Mouse (Mus musculus): ENCODE data around the gene Ralgapa2. TPM values are rescaled to one million over a fixed set of nuclear protein-coding genes. Genes with fewer than 3 reads are reported as not detected.

Ralgapa2 gene
- total and polyA plus RNA-seq, 3 experiments, result 5.6 to 10.3 (median 8.9) TPM

DNA sequence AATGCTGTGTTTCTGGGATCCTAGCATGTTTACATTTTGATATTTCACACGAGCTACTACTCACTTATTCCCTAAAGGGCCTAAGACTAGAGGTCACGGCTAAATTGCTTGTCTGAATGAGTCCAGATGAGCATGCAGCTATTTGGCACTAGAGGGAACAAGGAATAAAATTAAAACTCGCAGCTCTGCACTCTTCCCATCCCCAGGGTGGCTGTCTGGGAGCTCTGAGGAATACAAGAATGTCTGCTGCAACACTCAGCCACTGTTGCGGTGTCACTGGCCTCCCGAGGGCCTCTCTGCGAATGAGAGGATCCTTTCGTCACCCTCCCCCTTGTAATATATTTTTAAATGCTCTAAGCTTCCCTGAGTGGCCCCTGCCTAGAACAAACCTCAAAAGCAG is 266.7 kb downstream of the Ralgapa2 start:
- in situ Hi-C loops (cut with MboI; ENCODE audit: low pct_ligation_motif_present, low pct_unique_long_range_greater_than_20kb, low sequenced_read_pairs), result loop anchor here (25.0 kb wide), 1 partner anchor 283 kb away; no protein-coding TSS in a partner anchor
- no peak for DNase-seq (ENCODE audit: extremely low read depth)

DNA sequence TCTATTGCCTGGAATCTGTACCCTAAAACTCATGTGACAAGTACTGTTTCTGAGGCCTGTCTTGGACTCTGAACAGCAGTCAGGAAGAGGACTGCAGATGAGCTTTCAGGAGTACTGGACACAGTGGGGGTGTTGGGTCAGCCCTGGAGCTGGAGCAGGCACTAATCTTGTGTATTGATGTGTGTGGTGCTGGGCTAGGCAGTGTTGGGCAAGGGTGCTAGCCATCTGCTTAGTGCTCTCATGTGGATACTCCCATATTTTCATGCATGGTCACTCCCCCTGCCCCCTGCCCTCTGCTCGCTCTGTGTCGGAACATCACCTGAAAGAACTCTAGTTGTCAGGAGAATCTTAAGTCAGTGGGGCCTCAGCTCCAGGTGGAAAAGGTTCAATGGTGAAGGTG is 268.1 kb downstream of the Ralgapa2 start:
- no peak overlapping the region for H3K4me3 ChIP-seq (replicated peaks in 1 of 3; ENCODE audit: low read depth in 2 of 3, low read length in 2 of 3, poor library complexity in 1 of 3)
- dilution Hi-C loops (cut with MboI; ENCODE audit: extremely low pct_ligation_motif_present, extremely low pct_unique_long_range_greater_than_20kb, low sequenced_read_pairs) (no loop called here), in situ Hi-C loops (cut with MboI; ENCODE audit: low pct_ligation_motif_present, low pct_unique_long_range_greater_than_20kb, low sequenced_read_pairs) (loop anchor here (25.0 kb wide), 1 partner anchor 282 kb away; no protein-coding TSS in a partner anchor)
- no peaks in the 10 kb centered on the region for H3K27me3 ChIP-seq (replicated peaks)
- DNase-seq (ENCODE audit: extremely low read depth), result no peak
- H3K36me3 ChIP-seq (replicated peaks in 1 of 2; ENCODE audit: control insufficient read depth in 1 of 2, insufficient read depth in 1 of 2, low read length in 1 of 2), result peaks cover 0 to 46% of the 10 kb centered on the region in 2 experiments
- H3K27ac ChIP-seq (ENCODE audit: insufficient read depth, low read depth), result no peak overlapping the region
- H3K4me2 ChIP-seq (ENCODE audit: insufficient read depth, low read depth, poor library complexity, severe bottlenecking), result no peak overlapping the region
- H3K9me3 ChIP-seq (replicated peaks; ENCODE audit: low read length), result no peaks in the 10 kb centered on the region
- H3K79me2 ChIP-seq (replicated peaks; ENCODE audit: control insufficient read depth, extremely low read depth, insufficient read depth, poor library complexity, severe bottlenecking), result no peaks in the 10 kb centered on the region
- no peak overlapping the region for H3K9ac ChIP-seq (ENCODE audit: insufficient read depth, low read depth)
- TF ChIP-seq POLR2AphosphoS2 (IDR thresholded peaks at IDR 0.05; ENCODE audit: low read depth, low read length) (no peak), MAFK (IDR thresholded peaks at IDR 0.05; ENCODE audit: insufficient replicate concordance, low read length) (no peak), USF1 (IDR thresholded peaks at IDR 0.05; ENCODE audit: low read depth, low read length) (no peak), GABPA (IDR thresholded peaks at IDR 0.05; ENCODE audit: insufficient replicate concordance, low read depth, low read length) (no peak), NRF1 (IDR thresholded peaks at IDR 0.05; ENCODE audit: low read depth, low read length) (no peak), RAD21 (IDR thresholded peaks at IDR 0.05; ENCODE audit: low read depth, low read length) (no peak), ELF1 (IDR thresholded peaks at IDR 0.05; ENCODE audit: low read depth, low read length) (no peak), JUND (conservative IDR thresholded peaks at IDR 0.05; ENCODE audit: low read depth, low read length) (no peak), TBP (conservative IDR thresholded peaks at IDR 0.05; ENCODE audit: low read depth, low read length) (no peak)
- H3K4me1 ChIP-seq (ENCODE audit: control insufficient read depth in 1 of 2, insufficient read depth in 2 of 2), result peaks cover 0 to 42% of the 10 kb centered on the region in 2 experiments; a peak in 2 of 4 replicates

More for the DNA sequence above, 266.7 kb downstream of the Ralgapa2 start:
- Histone ChIP-seq H3K36me3 (replicated peaks in 1 of 2; ENCODE audit: control insufficient read depth in 1 of 2, insufficient read depth in 1 of 2, low read length in 1 of 2) (peaks cover 0 to 52% of the 10 kb centered on the region in 2 experiments), H3K9ac (ENCODE audit: insufficient read depth, low read depth) (no peak overlapping the region), H3K27me3 (replicated peaks) (no peaks in the 10 kb centered on the region), H3K79me2 (replicated peaks; ENCODE audit: control insufficient read depth, extremely low read depth, insufficient read depth, poor library complexity, severe bottlenecking) (no peaks in the 10 kb centered on the region), H3K9me3 (replicated peaks; ENCODE audit: low read length) (no peaks in the 10 kb centered on the region), H3K27ac (ENCODE audit: insufficient read depth, low read depth) (no peak overlapping the region), H3K4me3 (replicated peaks in 1 of 3; ENCODE audit: low read depth in 2 of 3, low read length in 2 of 3, poor library complexity in 1 of 3) (no peak overlapping the region), H3K4me2 (ENCODE audit: insufficient read depth, low read depth, poor library complexity, severe bottlenecking) (no peak overlapping the region), H3K4me1 (ENCODE audit: control insufficient read depth in 1 of 2, insufficient read depth in 2 of 2) (peaks cover 0 to 28% of the 10 kb centered on the region in 2 experiments; a peak in 2 of 4 replicates)
- TF ChIP-seq NRF1 (IDR thresholded peaks at IDR 0.05; ENCODE audit: low read depth, low read length) (no peak), ETS1 (conservative IDR thresholded peaks at IDR 0.05; ENCODE audit: low read depth, low read length) (no peak), MYC (IDR thresholded peaks at IDR 0.05; ENCODE audit: low read depth, low read length) (no peak), GABPA (IDR thresholded peaks at IDR 0.05; ENCODE audit: insufficient replicate concordance, low read depth, low read length) (no peak), TBP (conservative IDR thresholded peaks at IDR 0.05; ENCODE audit: low read depth, low read length) (no peak), MAZ (IDR thresholded peaks at IDR 0.05; ENCODE audit: low read depth, low read length) (no peak), MAX (IDR thresholded peaks at IDR 0.05; ENCODE audit: low read length) (no peak)
- dilution Hi-C loops (cut with MboI; ENCODE audit: extremely low pct_ligation_motif_present, extremely low pct_unique_long_range_greater_than_20kb, low sequenced_read_pairs), result no loop called here
